Mouse (Mus musculus): ENCODE measurements at regions not wholly inside any gene's neighbourhood (a gene's known extent, or its start where the extent isn't known, plus 50 kb on each side); places are given as distances from the start of the nearest gene placed in this dataset.

- H3K27ac ChIP-seq (ENCODE audit: insufficient read depth, low read length), result no peak overlapping the region
- H3K36me3 ChIP-seq (ENCODE audit: control insufficient read depth, insufficient read depth, low read length, poor library complexity, severe bottlenecking), result no peaks in the 10 kb centered on the region
These were observed 66.0 kb upstream of the Fat4 start for GRCm38 (mm10) chr3:38820787-38821186.

GRCm38 (mm10) chr3:38820315-38820714 lies 66.4 kb upstream of the Fat4 start:
- Histone ChIP-seq H3K4me1 (ENCODE audit: control insufficient read depth, insufficient read depth, low read length) (no peaks in the 10 kb centered on the region), H3K4me3 (ENCODE audit: low read depth, low read length) (no peak overlapping the region), H3K9me3 (replicated peaks; ENCODE audit: control insufficient read depth, insufficient read depth, low read length, poor library complexity, severe bottlenecking) (no peaks in the 10 kb centered on the region), H3K9ac (ENCODE audit: low read depth, poor library complexity, severe bottlenecking) (no peak overlapping the region), H3K27ac (ENCODE audit: insufficient read depth, low read length) (no peak overlapping the region), H3K36me3 (ENCODE audit: control insufficient read depth, insufficient read depth, low read length, poor library complexity, severe bottlenecking) (no peaks in the 10 kb centered on the region), H3K27me3 (ENCODE audit: control insufficient read depth, insufficient read depth, low read length, poor library complexity, severe bottlenecking) (no peaks in the 10 kb centered on the region)
- TF ChIP-seq POLR2A (IDR thresholded peaks at IDR 0.05; ENCODE audit: insufficient read depth, low read length) (no peak), CTCF (IDR thresholded peaks at IDR 0.05; ENCODE audit: low read depth, low read length) (no peak), EP300 (IDR thresholded peaks at IDR 0.05; ENCODE audit: insufficient read depth, low read depth, low read length) (no peak)

More at GRCm38 (mm10) chr3:38820787-38821186, 66.0 kb upstream of the Fat4 start:
- Histone ChIP-seq H3K4me3 (ENCODE audit: low read depth, low read length) (no peak overlapping the region), H3K9ac (ENCODE audit: low read depth, poor library complexity, severe bottlenecking) (no peak overlapping the region), H3K9me3 (replicated peaks; ENCODE audit: control insufficient read depth, insufficient read depth, low read length, poor library complexity, severe bottlenecking) (no peaks in the 10 kb centered on the region), H3K27me3 (ENCODE audit: control insufficient read depth, insufficient read depth, low read length, poor library complexity, severe bottlenecking) (no peaks in the 10 kb centered on the region), H3K4me1 (ENCODE audit: control insufficient read depth, insufficient read depth, low read length) (no peaks in the 10 kb centered on the region)
- TF ChIP-seq POLR2A (IDR thresholded peaks at IDR 0.05; ENCODE audit: insufficient read depth, low read length) (no peak), CTCF (IDR thresholded peaks at IDR 0.05; ENCODE audit: low read depth, low read length) (no peak), EP300 (IDR thresholded peaks at IDR 0.05; ENCODE audit: insufficient read depth, low read depth, low read length) (no peak)

GRCm38 (mm10) chr3:38817651-38818050 lies 69.1 kb upstream of the Fat4 start:
- no peaks in the 10 kb centered on the region for H3K36me3 ChIP-seq (ENCODE audit: control insufficient read depth, insufficient read depth, low read length, poor library complexity, severe bottlenecking)
- no peak for TF ChIP-seq EP300 (IDR thresholded peaks at IDR 0.05; ENCODE audit: insufficient read depth, low read depth, low read length)
- no peak for TF ChIP-seq CTCF (IDR thresholded peaks at IDR 0.05; ENCODE audit: low read depth, low read length)
- no peak for TF ChIP-seq POLR2A (IDR thresholded peaks at IDR 0.05; ENCODE audit: insufficient read depth, low read length)
- no peaks in the 10 kb centered on the region for H3K4me1 ChIP-seq (ENCODE audit: control insufficient read depth, insufficient read depth, low read length)
- no peak overlapping the region for H3K27ac ChIP-seq (ENCODE audit: insufficient read depth, low read length)
- no peak overlapping the region for H3K4me3 ChIP-seq (ENCODE audit: low read depth, low read length)
- no peaks in the 10 kb centered on the region for H3K27me3 ChIP-seq (ENCODE audit: control insufficient read depth, insufficient read depth, low read length, poor library complexity, severe bottlenecking)
- no peak overlapping the region for H3K9ac ChIP-seq (ENCODE audit: low read depth, poor library complexity, severe bottlenecking)
- no peaks in the 10 kb centered on the region for H3K9me3 ChIP-seq (replicated peaks; ENCODE audit: control insufficient read depth, insufficient read depth, low read length, poor library complexity, severe bottlenecking)

GRCm38 (mm10) chr3:38812457-38812856 lies 74.3 kb upstream of the Fat4 start:
- Histone ChIP-seq H3K27ac (ENCODE audit: insufficient read depth, low read length) (no peak overlapping the region), H3K9ac (ENCODE audit: low read depth, poor library complexity, severe bottlenecking) (no peak overlapping the region), H3K4me3 (ENCODE audit: low read depth, low read length) (no peak overlapping the region), H3K4me1 (ENCODE audit: control insufficient read depth, insufficient read depth, low read length) (no peaks in the 10 kb centered on the region), H3K9me3 (replicated peaks; ENCODE audit: control insufficient read depth, insufficient read depth, low read length, poor library complexity, severe bottlenecking) (no peaks in the 10 kb centered on the region), H3K36me3 (ENCODE audit: control insufficient read depth, insufficient read depth, low read length, poor library complexity, severe bottlenecking) (no peaks in the 10 kb centered on the region), H3K27me3 (ENCODE audit: control insufficient read depth, insufficient read depth, low read length, poor library complexity, severe bottlenecking) (no peaks in the 10 kb centered on the region)
- TF ChIP-seq CTCF (IDR thresholded peaks at IDR 0.05; ENCODE audit: low read depth, low read length), result no peak
- no peak for TF ChIP-seq POLR2A (IDR thresholded peaks at IDR 0.05; ENCODE audit: insufficient read depth, low read length)
- TF ChIP-seq EP300 (IDR thresholded peaks at IDR 0.05; ENCODE audit: insufficient read depth, low read depth, low read length), result no peak

- H3K36me3 ChIP-seq (ENCODE audit: control insufficient read depth, insufficient read depth, low read length, poor library complexity, severe bottlenecking), result no peaks in the 10 kb centered on the region
- no peaks in the 10 kb centered on the region for H3K27me3 ChIP-seq (ENCODE audit: control insufficient read depth, insufficient read depth, low read length, poor library complexity, severe bottlenecking)
- TF ChIP-seq CTCF (IDR thresholded peaks at IDR 0.05; ENCODE audit: low read depth, low read length) (peak; percentile 5), POLR2A (IDR thresholded peaks at IDR 0.05; ENCODE audit: insufficient read depth, low read length) (no peak)
- no peak overlapping the region for H3K4me3 ChIP-seq (ENCODE audit: low read depth, low read length)
- H3K9ac ChIP-seq (ENCODE audit: low read depth, poor library complexity, severe bottlenecking), result no peak overlapping the region
- H3K27ac ChIP-seq (ENCODE audit: insufficient read depth, low read length), result no peak overlapping the region
- H3K9me3 ChIP-seq (replicated peaks; ENCODE audit: control insufficient read depth, insufficient read depth, low read length, poor library complexity, severe bottlenecking), result no peaks in the 10 kb centered on the region
- no peaks in the 10 kb centered on the region for H3K4me1 ChIP-seq (ENCODE audit: control insufficient read depth, insufficient read depth, low read length)
These were observed 75.1 kb upstream of the Fat4 start for GRCm38 (mm10) chr3:38811635-38812034.

- Histone ChIP-seq H3K4me1 (ENCODE audit: control insufficient read depth, insufficient read depth, low read length) (no peaks in the 10 kb centered on the region), H3K27me3 (ENCODE audit: control insufficient read depth, insufficient read depth, low read length, poor library complexity, severe bottlenecking) (no peaks in the 10 kb centered on the region), H3K9me3 (replicated peaks; ENCODE audit: control insufficient read depth, insufficient read depth, low read length, poor library complexity, severe bottlenecking) (peaks cover 6% of the 10 kb centered on the region; the same call in 1 of the 2 replicates), H3K36me3 (ENCODE audit: control insufficient read depth, insufficient read depth, low read length, poor library complexity, severe bottlenecking) (no peaks in the 10 kb centered on the region), H3K27ac (ENCODE audit: insufficient read depth, low read length) (no peak overlapping the region), H3K4me3 (ENCODE audit: low read depth, low read length) (no peak overlapping the region), H3K9ac (ENCODE audit: low read depth, poor library complexity, severe bottlenecking) (no peak overlapping the region)
- TF ChIP-seq CTCF (IDR thresholded peaks at IDR 0.05; ENCODE audit: low read depth, low read length) (no peak), EP300 (IDR thresholded peaks at IDR 0.05; ENCODE audit: insufficient read depth, low read depth, low read length) (no peak), POLR2A (IDR thresholded peaks at IDR 0.05; ENCODE audit: insufficient read depth, low read length) (no peak)
These were observed 80.2 kb upstream of the Fat4 start for GRCm38 (mm10) chr3:38806469-38807055.
